ENCODE assay signal across 19 mouse cellular contexts in the genomic region with DNA sequence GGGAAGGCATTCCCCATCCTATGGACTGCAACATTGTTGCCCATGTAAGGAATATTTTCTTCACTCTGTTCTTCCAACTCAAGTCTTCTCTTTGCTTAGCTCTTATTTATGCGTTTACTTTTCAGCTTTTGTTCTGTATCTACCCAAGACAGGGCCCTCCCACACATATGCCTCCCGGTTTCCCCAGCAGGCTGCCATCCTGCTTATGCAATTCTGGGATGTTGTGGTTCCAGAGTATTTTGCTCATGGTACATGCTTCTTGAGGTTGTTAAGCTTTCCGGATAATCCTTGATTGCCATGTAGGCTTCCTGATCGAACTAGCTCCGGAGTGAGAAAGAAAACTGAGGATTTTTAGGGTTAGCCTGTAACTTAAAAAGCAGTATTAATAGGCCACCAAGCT. TPM values are rescaled to one million over a fixed set of nuclear protein-coding genes. Genes with fewer than 3 reads are reported as not detected.
"Had no signal": no experiment of that assay in that cellular context is flagged by ENCODE, and none has a peak within 500 bp of the region (broad histone marks: within the 10 kb centered on the region; RNA-seq: fewer than 3 reads in every experiment).

No protein-coding gene starts in this region.

- H3K27ac ChIP-seq: limb, embryonic 12.5 days; liver, embryonic 13.5 days; lung, embryonic 15.5 days; macrophage; midbrain, embryonic 15.5 days; neural tube, embryonic 12.5 days; stomach, postnatal 0 days had no signal

- DNase-seq: kidney, adult 8-10 months; kidney, postnatal 25 days; liver; liver, embryonic 13.5 days; liver, postnatal 0 days; lung, postnatal 14 days; retina, postnatal 1 day; right cerebral cortex, postnatal 25 days; thymus, postnatal 36 days had no signal

- ATAC-seq: liver, postnatal 0 days; midbrain, embryonic 15.5 days had no signal

- H3K27me3 ChIP-seq: liver, embryonic 13.5 days; lung, embryonic 15.5 days; megakaryocyte, embryonic 14.5 days; neural tube, embryonic 12.5 days had no signal

- H3K4me3 ChIP-seq: limb, embryonic 12.5 days; liver, embryonic 13.5 days; lung, embryonic 15.5 days; midbrain, embryonic 15.5 days; neural tube, embryonic 12.5 days had no signal

- H3K4me1 ChIP-seq: limb, embryonic 12.5 days had no signal

RNA-seq across cellular contexts. Expression of gene Panx3, which starts 53.8 kb away (rescaled TPM):
- polyA plus RNA-seq: kidney, embryonic 16.5 days; liver, embryonic 13.5 days; liver, postnatal 0 days; macrophage; midbrain, embryonic 15.5 days; neural tube, embryonic 12.5 days; small intestine, adult 2 months; stomach, postnatal 0 days; thymus, postnatal 0 days had no signal
